Mouse (Mus musculus): ENCODE measurements around the gene Nt5c3b. TPM values are rescaled to one million over a fixed set of nuclear protein-coding genes. Genes with fewer than 3 reads are reported as not detected.
A peak's percentile ranks its signal among the peaks of the same experiment; 100 is the strongest.

Nt5c3b gene
- total and polyA plus RNA-seq, 3 experiments, result 54.2 to 63.5 (median 54.4) TPM

- dilution Hi-C loops (cut with MboI; ENCODE audit: extremely low pct_ligation_motif_present, extremely low pct_unique_long_range_greater_than_20kb, low sequenced_read_pairs) (no loop called here), in situ Hi-C loops (cut with MboI; ENCODE audit: low pct_ligation_motif_present, low pct_unique_long_range_greater_than_20kb, low sequenced_read_pairs) (no loop called here)
- Histone ChIP-seq H3K4me2 (ENCODE audit: insufficient read depth, low read depth, poor library complexity, severe bottlenecking) (no peak overlapping the region), H3K27me3 (replicated peaks) (peaks cover 80% of the 10 kb centered on the region), H3K27ac (ENCODE audit: insufficient read depth, low read depth) (no peak overlapping the region), H3K9me3 (replicated peaks; ENCODE audit: low read length) (no peaks in the 10 kb centered on the region), H3K79me2 (replicated peaks; ENCODE audit: control insufficient read depth, extremely low read depth, insufficient read depth, poor library complexity, severe bottlenecking) (no peaks in the 10 kb centered on the region), H3K36me3 (replicated peaks in 1 of 2; ENCODE audit: control insufficient read depth in 1 of 2, insufficient read depth in 1 of 2, low read length in 1 of 2) (no peaks in the 10 kb centered on the region), H3K4me1 (ENCODE audit: control insufficient read depth in 1 of 2, insufficient read depth in 2 of 2) (peaks cover 8 to 25% of the 10 kb centered on the region in 2 experiments), H3K4me3 (replicated peaks in 1 of 3; ENCODE audit: low read depth in 2 of 3, low read length in 2 of 3, poor library complexity in 1 of 3) (no peak overlapping the region), H3K9ac (ENCODE audit: insufficient read depth, low read depth) (no peak overlapping the region)
- peak; percentile 32 for DNase-seq (ENCODE audit: extremely low read depth)
- no peak for TF ChIP-seq SMC3 (IDR thresholded peaks at IDR 0.05; ENCODE audit: low read depth, low read length)
- TF ChIP-seq BHLHE40 (IDR thresholded peaks at IDR 0.05; ENCODE audit: low read depth, low read length), result peak; percentile 79
- TF ChIP-seq ELF1 (IDR thresholded peaks at IDR 0.05; ENCODE audit: low read depth, low read length), result 0 out of 2 replicates have a peak, but pooled peaks have one; percentile 8
Measured at GRCm38 (mm10) chr11:100400842-100401241, 40.8 kb downstream of the Nt5c3b start.

GRCm38 (mm10) chr11:100399727-100400538 lies 41.7 kb downstream of the Nt5c3b start:
- DNase-seq (ENCODE audit: extremely low read depth), result no peak
- H3K4me1 ChIP-seq (ENCODE audit: control insufficient read depth in 1 of 2, insufficient read depth in 2 of 2), result peaks cover 13 to 25% of the 10 kb centered on the region in 2 experiments
- no peak for TF ChIP-seq JUND (conservative IDR thresholded peaks at IDR 0.05; ENCODE audit: low read depth, low read length)
- dilution Hi-C loops (cut with MboI; ENCODE audit: extremely low pct_ligation_motif_present, extremely low pct_unique_long_range_greater_than_20kb, low sequenced_read_pairs) (no loop called here), in situ Hi-C loops (cut with MboI; ENCODE audit: low pct_ligation_motif_present, low pct_unique_long_range_greater_than_20kb, low sequenced_read_pairs) (no loop called here)
- no peaks in the 10 kb centered on the region for H3K9me3 ChIP-seq (replicated peaks; ENCODE audit: low read length)
- H3K79me2 ChIP-seq (replicated peaks; ENCODE audit: control insufficient read depth, extremely low read depth, insufficient read depth, poor library complexity, severe bottlenecking), result no peaks in the 10 kb centered on the region
- H3K4me2 ChIP-seq (ENCODE audit: insufficient read depth, low read depth, poor library complexity, severe bottlenecking), result no peak overlapping the region
- H3K27ac ChIP-seq (ENCODE audit: insufficient read depth, low read depth), result no peak overlapping the region
- peaks cover 87% of the 10 kb centered on the region for H3K27me3 ChIP-seq (replicated peaks)
- no peak overlapping the region for H3K9ac ChIP-seq (ENCODE audit: insufficient read depth, low read depth)
- no peaks in the 10 kb centered on the region for H3K36me3 ChIP-seq (replicated peaks in 1 of 2; ENCODE audit: control insufficient read depth in 1 of 2, insufficient read depth in 1 of 2, low read length in 1 of 2)
- H3K4me3 ChIP-seq (replicated peaks in 1 of 3; ENCODE audit: low read depth in 2 of 3, low read length in 2 of 3, poor library complexity in 1 of 3), result no peak overlapping the region

- in situ Hi-C loops (cut with MboI; ENCODE audit: low pct_ligation_motif_present, low pct_unique_long_range_greater_than_20kb, low sequenced_read_pairs) (no loop called here), dilution Hi-C loops (cut with MboI; ENCODE audit: extremely low pct_ligation_motif_present, extremely low pct_unique_long_range_greater_than_20kb, low sequenced_read_pairs) (no loop called here)
- Histone ChIP-seq H3K9me3 (replicated peaks; ENCODE audit: low read length) (no peaks in the 10 kb centered on the region), H3K4me3 (replicated peaks in 1 of 3; ENCODE audit: low read depth in 2 of 3, low read length in 2 of 3, poor library complexity in 1 of 3) (no peak overlapping the region), H3K4me2 (ENCODE audit: insufficient read depth, low read depth, poor library complexity, severe bottlenecking) (no peak overlapping the region), H3K27ac (ENCODE audit: insufficient read depth, low read depth) (no peak overlapping the region), H3K4me1 (ENCODE audit: control insufficient read depth in 1 of 2, insufficient read depth in 2 of 2) (peaks cover 14 to 25% of the 10 kb centered on the region in 2 experiments), H3K36me3 (replicated peaks in 1 of 2; ENCODE audit: control insufficient read depth in 1 of 2, insufficient read depth in 1 of 2, low read length in 1 of 2) (no peaks in the 10 kb centered on the region), H3K9ac (ENCODE audit: insufficient read depth, low read depth) (no peak overlapping the region), H3K79me2 (replicated peaks; ENCODE audit: control insufficient read depth, extremely low read depth, insufficient read depth, poor library complexity, severe bottlenecking) (no peaks in the 10 kb centered on the region), H3K27me3 (replicated peaks) (peaks cover 87% of the 10 kb centered on the region)
- TF ChIP-seq GABPA (IDR thresholded peaks at IDR 0.05; ENCODE audit: insufficient replicate concordance, low read depth, low read length), result no peak
- TF ChIP-seq SIN3A (IDR thresholded peaks at IDR 0.05; ENCODE audit: low read length), result no peak
- TF ChIP-seq SMC3 (IDR thresholded peaks at IDR 0.05; ENCODE audit: low read depth, low read length), result no peak
- no peak for TF ChIP-seq ZKSCAN1 (IDR thresholded peaks at IDR 0.05; ENCODE audit: borderline replicate concordance, low read depth, low read length)
- no peak for TF ChIP-seq NRF1 (IDR thresholded peaks at IDR 0.05; ENCODE audit: low read depth, low read length)
- TF ChIP-seq ZNF384 (IDR thresholded peaks at IDR 0.05; ENCODE audit: low read depth, low read length), result no peak
- TF ChIP-seq JUND (conservative IDR thresholded peaks at IDR 0.05; ENCODE audit: low read depth, low read length), result no peak
- no peak for TF ChIP-seq CHD2 (IDR thresholded peaks at IDR 0.05; ENCODE audit: low read length)
- TF ChIP-seq USF2 (conservative IDR thresholded peaks at IDR 0.05; ENCODE audit: low read depth, low read length), result no peak
- no peak for TF ChIP-seq ELF1 (IDR thresholded peaks at IDR 0.05; ENCODE audit: low read depth, low read length)
- no peak for TF ChIP-seq USF1 (IDR thresholded peaks at IDR 0.05; ENCODE audit: low read depth, low read length)
- TF ChIP-seq MAX (IDR thresholded peaks at IDR 0.05; ENCODE audit: low read length), result no peak
- TF ChIP-seq MAZ (IDR thresholded peaks at IDR 0.05; ENCODE audit: low read depth, low read length), result no peak
- no peak for TF ChIP-seq MEF2A (IDR thresholded peaks at IDR 0.05; ENCODE audit: borderline replicate concordance, low read depth, low read length)
- TF ChIP-seq JUN (IDR thresholded peaks at IDR 0.05; ENCODE audit: insufficient read depth, low read depth, low read length), result no peak
- no peak for TF ChIP-seq RAD21 (IDR thresholded peaks at IDR 0.05; ENCODE audit: low read depth, low read length)
- no peak for TF ChIP-seq POLR2AphosphoS2 (IDR thresholded peaks at IDR 0.05; ENCODE audit: low read depth, low read length)
- no peak for TF ChIP-seq MXI1 (IDR thresholded peaks at IDR 0.05; ENCODE audit: low read depth, low read length)
- DNase-seq (ENCODE audit: extremely low read depth), result no peak
Measured at GRCm38 (mm10) chr11:100399320-100399719, 42.3 kb downstream of the Nt5c3b start.
